Mouse (Mus musculus) embryonic facial prominence, embryonic 15.5 days (tissue): ENCODE results near the gene Sh3pxd2a. TPM values are rescaled to one million over a fixed set of nuclear protein-coding genes. Genes with fewer than 3 reads are reported as not detected.

Experiments
- ATAC-seq: fragments of 200-750 bp; cut with Nextera tagmentation; 2 replicates; pipeline ENCODE4 v1.8.0; 2017; ENCODE audit warnings: low read depth, moderate TSS enrichment; ENCODE audit not compliant: insufficient number of reproducible peaks, low FRiP score, low TSS enrichment
- H3K27ac ChIP-seq: fragments of 300-500 bp; sonication (generic); replicated peaks from 2 replicates; pipeline ENCODE4 v1.5.1; 2015; ENCODE audit warnings: mild to moderate bottlenecking, inconsistent platforms
- H3K27me3 ChIP-seq: fragments of 300-500 bp; sonication (generic); 2 replicates; pipeline ENCODE4 v1.6.1; 2015; ENCODE audit warnings: inconsistent platforms
- H3K36me3 ChIP-seq: fragments of 300-500 bp; sonication (generic); 2 replicates; pipeline ENCODE4 v1.6.1; 2015; ENCODE audit warnings: mild to moderate bottlenecking, inconsistent platforms
- H3K4me1 ChIP-seq: fragments of 300-500 bp; sonication (generic); 2 replicates; pipeline ENCODE4 v1.6.1; 2015; ENCODE audit warnings: inconsistent platforms
- H3K4me2 ChIP-seq: fragments of 300-500 bp; sonication (generic); replicated peaks from 2 replicates; pipeline ENCODE4 v1.6.1; 2015; ENCODE audit warnings: mild to moderate bottlenecking, inconsistent platforms
- H3K4me3 ChIP-seq: fragments of 300-500 bp; sonication (generic); replicated peaks from 2 replicates; pipeline ENCODE4 v1.5.1; 2015; ENCODE audit warnings: mild to moderate bottlenecking, inconsistent platforms
- H3K9ac ChIP-seq: fragments of 300-500 bp; sonication (generic); 2 replicates; pipeline ENCODE4 v1.6.1; 2015; ENCODE audit warnings: inconsistent platforms
- H3K9me3 ChIP-seq: fragments of 300-500 bp; sonication (generic); replicated peaks from 2 replicates; pipeline ENCODE4 v1.6.1; 2016; ENCODE audit warnings: inconsistent platforms
- WGBS: fragments of 180-500 bp; shearing (Covaris S2); methylation state at CpG from one replicate; pipeline ENCODE4 v1.1.7; 2015; 5-methylcytosine and 5-hydroxymethylcytosine counted together
- polyA plus RNA-seq: library from polyadenylated mRNA; unstranded; fragments of >200 nt; fragmentation: Nextera tagmentation; extraction: Ambion mirVana; gene quantifications from 2 replicates; pipeline ENCODE4 v1.2.1, GENCODE M21; 2015

The Sh3pxd2a gene
- polyA plus RNA-seq, 1 experiment from 2014 or later = 15.8 TPM

DNA sequence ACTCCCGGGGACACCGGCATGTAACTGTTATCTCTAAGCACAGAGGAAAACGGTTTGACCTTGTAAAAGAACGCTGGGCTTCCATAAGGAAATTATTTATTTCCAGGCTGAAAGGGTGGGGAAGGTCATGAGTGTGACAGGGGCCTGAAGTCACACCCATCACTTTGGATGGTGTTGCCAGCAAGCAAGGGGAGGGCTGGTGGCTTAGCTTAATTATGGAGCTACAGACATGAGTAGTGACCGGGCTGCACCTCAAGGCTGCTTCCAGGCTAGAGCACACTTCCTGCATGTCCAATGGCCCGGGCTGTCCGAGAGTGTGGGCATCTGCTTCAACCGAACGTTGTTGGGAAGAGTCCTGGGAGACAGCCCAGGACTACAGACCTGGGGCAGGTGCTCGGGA lies 78.2 kb downstream of the Sh3pxd2a start:
- Histone ChIP-seq H3K4me1 (peaks cover 25% of the 10 kb centered on the region), H3K27ac (no peak overlapping the region), H3K4me2 (no peak overlapping the region), H3K9ac (no peak overlapping the region), H3K36me3 (no peaks in the 10 kb centered on the region), H3K27me3 (no peaks in the 10 kb centered on the region), H3K9me3 (no peaks in the 10 kb centered on the region), H3K4me3 (no peak overlapping the region)
- no peak for ATAC-seq
- 81% methylated on average over 10 of the region's 10 CpGs for WGBS

DNA sequence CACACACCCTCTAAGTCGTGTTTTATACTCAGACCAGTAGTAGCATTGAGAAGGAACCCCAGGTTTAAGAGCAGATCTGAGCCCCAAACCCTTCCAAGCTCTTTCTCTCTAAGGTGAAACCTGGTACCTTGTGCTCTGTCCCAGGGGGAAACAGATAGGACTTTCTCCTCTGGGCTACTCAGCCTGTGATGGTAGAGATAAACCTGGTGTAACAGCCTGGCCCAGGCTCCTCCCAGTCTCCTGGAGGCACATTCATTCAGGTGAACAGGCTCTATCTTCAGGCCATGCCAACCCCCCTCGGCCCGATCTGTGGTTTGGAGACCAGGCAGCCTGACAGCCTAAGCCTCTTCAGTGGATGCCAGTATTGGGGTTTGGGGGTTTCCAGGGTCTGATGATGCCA lies 79.6 kb downstream of the Sh3pxd2a start:
- H3K27ac ChIP-seq = no peak overlapping the region
- H3K36me3 ChIP-seq = no peaks in the 10 kb centered on the region
- no peak overlapping the region for H3K9ac ChIP-seq
- ATAC-seq = no peak
- H3K4me2 ChIP-seq = no peak overlapping the region
- H3K4me1 ChIP-seq = peaks cover 22% of the 10 kb centered on the region; the same call in 1 of the 2 replicates
- no peaks in the 10 kb centered on the region for H3K27me3 ChIP-seq
- no peak overlapping the region for H3K4me3 ChIP-seq
- WGBS = 75% methylated on average over 3 of the region's 3 CpGs
- H3K9me3 ChIP-seq = no peaks in the 10 kb centered on the region

DNA sequence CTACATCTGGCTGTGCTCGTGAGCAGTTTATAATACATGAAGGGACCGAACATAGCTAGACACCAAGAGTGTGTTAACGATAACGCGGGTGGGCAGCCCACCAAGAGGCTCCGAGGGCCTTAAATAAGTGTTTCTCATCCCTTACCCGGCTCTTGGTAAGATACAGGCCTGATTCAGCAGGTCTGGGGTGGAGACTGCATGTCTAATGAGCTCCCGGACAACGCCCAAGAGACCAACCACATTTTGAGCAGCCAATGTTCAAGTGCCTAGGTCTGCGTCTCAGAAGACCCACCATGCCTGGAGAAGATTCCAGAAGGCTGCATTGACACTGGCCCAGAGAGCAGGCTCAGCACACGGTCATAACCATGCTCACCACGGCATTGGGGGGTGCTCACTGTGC lies 80.2 kb downstream of the Sh3pxd2a start:
- Histone ChIP-seq H3K36me3 (no peaks in the 10 kb centered on the region), H3K4me3 (no peak overlapping the region), H3K4me2 (no peak overlapping the region), H3K4me1 (peaks cover 22% of the 10 kb centered on the region; the same call in 1 of the 2 replicates), H3K9ac (no peak overlapping the region), H3K9me3 (no peaks in the 10 kb centered on the region), H3K27ac (no peak overlapping the region), H3K27me3 (no peaks in the 10 kb centered on the region)
- no peak for ATAC-seq
- WGBS = 75% methylated on average over 12 of the region's 12 CpGs

DNA sequence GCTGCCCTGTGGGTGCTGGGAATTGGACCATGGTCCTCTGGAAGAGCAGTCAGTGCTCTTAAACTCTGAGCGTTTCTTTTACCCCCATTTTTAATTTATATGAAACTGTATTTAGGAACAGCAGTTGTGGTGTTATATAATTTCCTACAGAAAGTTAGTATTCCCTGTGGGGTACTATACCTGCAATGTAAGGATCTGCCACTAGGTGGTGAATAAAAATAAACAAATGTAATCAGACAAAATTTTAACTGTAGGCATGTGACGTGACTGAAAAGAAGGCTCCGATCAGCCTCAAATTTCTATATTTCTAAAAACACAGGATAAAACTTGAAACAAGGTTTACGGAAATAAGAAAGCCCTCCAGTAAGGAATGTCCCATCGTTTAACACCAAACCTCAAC lies 81.9 kb downstream of the Sh3pxd2a start:
- ATAC-seq = no peak
- no peak overlapping the region for H3K27ac ChIP-seq
- no peaks in the 10 kb centered on the region for H3K27me3 ChIP-seq
- H3K9ac ChIP-seq = no peak overlapping the region
- 73% methylated on average over 5 of the region's 5 CpGs for WGBS
- peaks cover 22% of the 10 kb centered on the region; the same call in 1 of the 2 replicates for H3K4me1 ChIP-seq
- no peak overlapping the region for H3K4me3 ChIP-seq
- H3K9me3 ChIP-seq = no peaks in the 10 kb centered on the region
- H3K36me3 ChIP-seq = no peaks in the 10 kb centered on the region
- no peak overlapping the region for H3K4me2 ChIP-seq

DNA sequence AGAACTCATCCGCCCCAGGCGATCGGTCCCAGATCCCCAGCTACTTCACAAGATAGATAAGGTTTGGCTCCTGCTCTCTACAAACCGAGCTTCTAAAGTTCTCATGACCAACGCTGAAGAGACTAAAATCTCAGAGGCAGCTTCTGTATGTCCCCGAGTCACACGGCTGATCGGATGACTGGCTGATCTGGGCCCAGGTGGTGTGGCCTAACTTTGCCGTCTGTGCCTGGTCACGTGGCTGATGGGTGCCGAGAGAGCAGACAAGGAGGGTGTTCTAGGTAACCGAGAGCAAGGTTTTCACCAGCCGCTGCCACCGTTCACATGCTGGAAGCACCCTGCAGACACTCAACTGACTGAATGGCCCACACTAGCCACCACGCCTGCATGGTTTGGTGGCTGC lies 83.2 kb downstream of the Sh3pxd2a start:
- H3K4me3 ChIP-seq = no peak overlapping the region
- H3K9ac ChIP-seq = no peak overlapping the region
- no peak overlapping the region for H3K27ac ChIP-seq
- H3K36me3 ChIP-seq = no peaks in the 10 kb centered on the region
- 87% methylated on average over 15 of the region's 15 CpGs for WGBS
- no peaks in the 10 kb centered on the region for H3K27me3 ChIP-seq
- peaks cover 24% of the 10 kb centered on the region; the same call in 1 of the 2 replicates for H3K4me1 ChIP-seq
- H3K9me3 ChIP-seq = no peaks in the 10 kb centered on the region
- no peak for ATAC-seq
- H3K4me2 ChIP-seq = no peak overlapping the region

DNA sequence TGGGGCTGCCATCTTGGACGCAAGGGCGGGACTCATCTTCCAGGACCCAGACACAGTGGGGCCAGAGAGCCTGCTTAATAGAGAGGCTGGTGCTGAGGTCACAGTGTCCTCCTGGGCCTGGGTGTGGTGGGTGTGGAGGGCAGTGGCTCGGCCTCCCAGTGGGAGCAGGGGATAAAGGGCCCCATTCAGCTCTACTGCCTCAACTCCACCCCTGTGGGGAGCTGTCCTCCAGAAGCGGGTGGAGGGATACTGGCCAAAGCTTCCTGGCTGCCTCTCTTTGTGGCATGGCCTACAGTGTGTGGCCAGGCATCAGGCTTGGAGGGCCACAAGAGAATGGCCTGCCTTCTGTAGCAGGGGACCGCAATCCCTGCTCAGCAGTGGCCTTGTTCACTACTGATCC lies 85.1 kb downstream of the Sh3pxd2a start:
- H3K9me3 ChIP-seq = no peaks in the 10 kb centered on the region
- 68% methylated on average over 5 of the region's 5 CpGs for WGBS
- H3K4me3 ChIP-seq = no peak overlapping the region
- no peaks in the 10 kb centered on the region for H3K27me3 ChIP-seq
- H3K4me2 ChIP-seq = no peak overlapping the region
- H3K36me3 ChIP-seq = no peaks in the 10 kb centered on the region
- ATAC-seq = peak; percentile 40; the same call in 1 of the 2 replicates
- H3K4me1 ChIP-seq = peaks cover 21% of the 10 kb centered on the region; the same call in 1 of the 2 replicates
- no peak overlapping the region for H3K27ac ChIP-seq
- no peak overlapping the region for H3K9ac ChIP-seq

DNA sequence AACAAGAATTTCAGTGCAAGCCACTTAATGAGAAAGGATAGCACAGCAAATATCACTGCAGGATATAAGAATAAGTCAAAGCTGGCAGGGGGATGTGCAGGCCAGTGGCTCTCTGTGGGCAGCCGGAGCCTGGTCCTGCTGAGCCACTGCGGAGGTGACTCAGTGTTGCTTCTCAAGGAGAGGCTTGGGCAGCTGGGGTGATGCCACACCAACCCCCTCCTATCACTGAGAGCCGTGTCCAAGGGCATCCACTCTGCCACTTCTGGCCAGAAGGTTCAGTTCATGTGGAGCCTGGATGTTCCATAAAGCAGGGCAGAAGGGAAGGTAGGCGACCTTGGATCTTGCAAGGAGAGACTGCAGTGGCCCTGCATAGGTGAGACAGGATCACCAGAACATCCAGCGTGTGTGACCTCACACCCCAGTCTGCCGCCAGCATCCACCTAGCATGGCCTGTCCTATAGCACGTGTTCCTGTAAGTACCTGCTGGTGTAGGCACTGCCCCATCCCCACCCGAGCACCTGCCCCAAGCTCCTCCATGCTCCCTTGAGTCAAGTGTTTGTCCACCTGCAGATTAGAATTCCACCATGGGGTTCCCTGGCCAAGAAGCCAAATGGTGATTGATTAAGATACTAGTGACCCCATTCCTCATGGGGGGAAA lies 89.2 kb downstream of the Sh3pxd2a start:
- Histone ChIP-seq H3K4me3 (no peak overlapping the region), H3K27me3 (no peaks in the 10 kb centered on the region), H3K27ac (no peak overlapping the region), H3K4me1 (peaks cover 25% of the 10 kb centered on the region), H3K9ac (no peak overlapping the region), H3K4me2 (no peak overlapping the region), H3K36me3 (no peaks in the 10 kb centered on the region), H3K9me3 (no peaks in the 10 kb centered on the region)
- WGBS = 96% methylated on average over 8 of the region's 8 CpGs
- no peak for ATAC-seq

DNA sequence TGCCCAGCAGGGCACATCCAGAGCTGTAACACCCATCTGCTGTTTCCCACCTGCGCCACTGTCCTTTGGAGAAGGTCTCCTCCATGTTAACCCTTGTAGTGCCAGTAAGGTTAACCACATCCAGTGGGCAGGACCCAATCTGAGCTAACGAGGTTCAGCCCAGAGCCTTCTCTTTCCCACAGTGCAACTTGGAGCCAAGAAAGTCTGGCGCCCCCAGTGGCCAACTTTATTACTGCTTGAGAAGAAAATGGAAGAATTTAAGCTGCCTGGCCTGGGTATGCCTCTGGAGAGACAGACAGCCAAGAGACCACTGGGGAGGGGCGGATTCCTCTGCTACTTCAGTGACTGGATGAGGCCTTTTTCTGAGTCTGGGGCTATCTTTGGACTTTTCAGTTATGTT lies 89.8 kb downstream of the Sh3pxd2a start:
- Histone ChIP-seq H3K4me1 (peaks cover 25% of the 10 kb centered on the region), H3K36me3 (no peaks in the 10 kb centered on the region), H3K4me2 (no peak overlapping the region), H3K27ac (no peak overlapping the region), H3K9ac (no peak overlapping the region), H3K27me3 (no peaks in the 10 kb centered on the region), H3K9me3 (no peaks in the 10 kb centered on the region), H3K4me3 (no peak overlapping the region)
- ATAC-seq = no peak
- 38% methylated on average over 4 of the region's 4 CpGs for WGBS

DNA sequence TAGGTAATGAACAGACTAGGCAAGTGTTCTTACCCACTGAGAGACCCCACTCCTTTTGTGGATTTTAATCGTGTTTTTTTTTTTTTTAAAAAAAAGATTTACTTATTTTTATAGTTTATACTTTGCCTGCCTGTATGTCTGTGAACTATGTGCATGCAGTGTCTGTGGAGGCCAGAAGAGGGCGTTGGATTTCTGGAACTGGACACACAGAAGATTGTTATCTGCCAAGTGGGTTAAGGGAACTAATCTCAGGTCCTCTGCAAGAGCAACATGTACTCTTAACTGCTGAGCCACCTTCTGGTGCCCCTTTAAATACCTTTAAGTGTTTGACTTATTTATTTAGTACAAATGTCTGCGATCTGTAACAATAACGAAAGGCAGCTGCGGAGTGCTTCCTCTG lies 92.2 kb downstream of the Sh3pxd2a start:
- Histone ChIP-seq H3K27ac (no peak overlapping the region), H3K4me1 (peaks cover 33% of the 10 kb centered on the region), H3K36me3 (no peaks in the 10 kb centered on the region), H3K27me3 (no peaks in the 10 kb centered on the region), H3K4me2 (no peak overlapping the region), H3K4me3 (no peak overlapping the region), H3K9me3 (no peaks in the 10 kb centered on the region), H3K9ac (no peak overlapping the region)
- ATAC-seq = no peak
- WGBS = 48% methylated on average over 5 of the region's 5 CpGs

DNA sequence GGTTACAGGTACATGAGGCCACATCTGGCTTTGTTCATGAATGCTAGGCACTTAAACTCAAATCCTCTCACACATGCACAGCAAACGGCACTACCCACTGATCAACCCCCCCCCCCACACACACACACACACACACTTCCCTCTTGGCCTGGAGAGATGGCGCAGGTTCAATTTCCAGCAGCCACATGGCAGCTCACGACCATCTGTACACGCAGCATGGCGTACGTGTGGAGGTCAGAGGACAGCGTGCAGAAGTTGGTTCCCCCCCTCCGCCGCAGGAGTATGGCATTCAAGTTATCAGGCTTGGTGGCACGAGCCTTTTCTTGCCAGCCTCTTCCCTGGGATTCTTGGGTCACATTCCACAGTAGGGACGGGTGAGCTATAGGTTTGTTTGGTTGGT lies 92.7 kb downstream of the Sh3pxd2a start:
- ATAC-seq = no peak
- H3K4me2 ChIP-seq = no peak overlapping the region
- H3K9me3 ChIP-seq = no peaks in the 10 kb centered on the region
- WGBS = 84% methylated on average over 11 of the region's 11 CpGs
- no peak overlapping the region for H3K4me3 ChIP-seq
- no peak overlapping the region for H3K27ac ChIP-seq
- H3K27me3 ChIP-seq = no peaks in the 10 kb centered on the region
- no peak overlapping the region for H3K9ac ChIP-seq
- peaks cover 31% of the 10 kb centered on the region for H3K4me1 ChIP-seq
- H3K36me3 ChIP-seq = no peaks in the 10 kb centered on the region

DNA sequence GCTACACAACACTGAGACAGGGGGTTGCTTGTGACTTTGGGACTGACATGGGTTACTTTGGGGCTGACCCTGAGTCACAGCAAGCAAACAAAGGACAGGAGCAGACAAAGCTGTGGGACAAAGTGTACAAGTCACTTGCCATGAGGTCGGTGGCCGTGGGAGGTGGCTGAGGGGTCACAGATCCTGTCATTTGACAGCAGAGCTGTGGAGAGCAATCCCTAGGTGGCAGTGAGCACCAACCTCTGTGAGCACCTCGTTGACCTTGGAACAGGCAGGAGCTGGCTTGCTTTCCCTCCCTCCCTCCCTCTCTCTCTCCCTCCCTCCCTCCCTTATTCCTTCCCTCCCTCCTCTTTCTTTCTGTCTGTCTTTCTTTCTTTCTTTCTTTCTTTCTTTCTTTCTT lies 95.2 kb downstream of the Sh3pxd2a start:
- peaks cover 19% of the 10 kb centered on the region for H3K4me1 ChIP-seq
- no peak overlapping the region for H3K4me2 ChIP-seq
- H3K36me3 ChIP-seq = peaks cover 7% of the 10 kb centered on the region; the same call in 1 of the 2 replicates
- H3K4me3 ChIP-seq = no peak overlapping the region
- no peak overlapping the region for H3K9ac ChIP-seq
- no peak for ATAC-seq
- H3K27ac ChIP-seq = no peak overlapping the region
- 64% methylated on average over 3 of the region's 3 CpGs for WGBS
- H3K9me3 ChIP-seq = no peaks in the 10 kb centered on the region
- H3K27me3 ChIP-seq = no peaks in the 10 kb centered on the region

DNA sequence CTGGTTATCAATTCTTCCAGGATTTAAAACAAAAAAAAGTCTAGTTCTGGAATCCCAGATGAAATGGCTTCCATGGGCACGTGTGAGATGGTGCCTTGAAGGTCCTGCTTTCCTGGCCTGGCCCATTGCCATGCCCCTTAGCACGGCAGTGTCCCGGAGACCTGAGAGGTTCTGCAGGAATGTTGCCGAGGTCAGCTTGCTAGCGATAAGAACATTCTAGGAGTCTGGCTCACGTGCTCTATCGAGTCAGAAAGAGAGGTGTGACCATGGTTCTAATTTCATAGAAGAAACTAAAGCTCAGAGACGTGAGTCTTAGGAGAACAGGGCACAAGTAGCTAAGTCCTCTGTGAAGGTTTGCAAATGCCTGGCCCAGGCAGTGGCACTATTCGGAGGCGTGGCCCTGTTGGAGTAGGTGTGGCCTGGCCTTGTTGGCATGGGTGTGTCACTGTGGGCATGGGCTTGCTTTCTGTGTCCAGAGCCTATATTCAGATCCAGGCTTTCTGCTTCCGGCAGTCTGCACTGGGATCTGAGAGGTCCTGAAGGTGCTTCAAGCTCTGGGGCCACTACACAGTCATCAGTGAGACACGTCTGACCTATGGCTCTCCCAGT lies 96.8 kb downstream of the Sh3pxd2a start:
- H3K9ac ChIP-seq = no peak overlapping the region
- H3K4me2 ChIP-seq = no peak overlapping the region
- H3K27ac ChIP-seq = no peak overlapping the region
- 82% methylated on average over 12 of the region's 12 CpGs for WGBS
- no peak for ATAC-seq
- peaks cover 23% of the 10 kb centered on the region; the same call in 1 of the 2 replicates for H3K36me3 ChIP-seq
- no peak overlapping the region for H3K4me3 ChIP-seq
- H3K4me1 ChIP-seq = peaks cover 18% of the 10 kb centered on the region
- H3K9me3 ChIP-seq = no peaks in the 10 kb centered on the region
- H3K27me3 ChIP-seq = no peaks in the 10 kb centered on the region
